Mouse (Mus musculus) cerebral cortex, adult 2 months (tissue): ENCODE data around the gene Nrsn2.

Source experiments
- WGBS: fragments of 180-500 bp; shearing (Covaris S2); methylation state at CpG from one replicate; pipeline ENCODE4 v1.1.7; 2018; 5-methylcytosine and 5-hydroxymethylcytosine counted together

Gene Nrsn2

GRCm38 (mm10) chr2:152343329-152344213, 32.9 kb downstream of the Nrsn2 start, which contains the start of gene Trib3:
TSS of gene Trib3 (minus strand) at chr2:152344032.
- 1% methylated on average over 52 of the region's 52 CpGs for WGBS

- 92% methylated on average over 22 of the region's 22 CpGs for WGBS
Observed at GRCm38 (mm10) chr2:152339631-152340179, 36.7 kb downstream of the Nrsn2 start.

- 92% methylated on average over 13 of the region's 13 CpGs for WGBS
Observed at GRCm38 (mm10) chr2:152338319-152338718, 38.1 kb downstream of the Nrsn2 start.

GRCm38 (mm10) chr2:152337591-152338212, 38.7 kb downstream of the Nrsn2 start:
- WGBS = 92% methylated on average over 11 of the region's 11 CpGs

GRCm38 (mm10) chr2:152336856-152337255, 39.6 kb downstream of the Nrsn2 start:
- 86% methylated on average over 1 of the region's 1 CpGs for WGBS

GRCm38 (mm10) chr2:152335289-152335820, 41.1 kb downstream of the Nrsn2 start:
- 59% methylated on average over 11 of the region's 11 CpGs for WGBS

- WGBS = 82% methylated on average over 4 of the region's 4 CpGs
Observed at GRCm38 (mm10) chr2:152333345-152334006, 43.0 kb downstream of the Nrsn2 start.

- under 1% methylated on average over 54 of the region's 54 CpGs for WGBS
Observed at GRCm38 (mm10) chr2:152332101-152332825, 44.2 kb downstream of the Nrsn2 start, which contains the start of gene Rbck1. TSS of gene Rbck1 (minus strand) at chr2:152332653.

- WGBS = 62% methylated on average over 7 of the region's 7 CpGs
Observed at GRCm38 (mm10) chr2:152330858-152331423, 45.5 kb downstream of the Nrsn2 start.

GRCm38 (mm10) chr2:152327980-152328379, 48.5 kb downstream of the Nrsn2 start:
- WGBS = 78% methylated on average over 5 of the region's 5 CpGs

- WGBS = 89% methylated on average over 8 of the region's 8 CpGs
Observed at GRCm38 (mm10) chr2:152326654-152327053, 49.8 kb downstream of the Nrsn2 start.

GRCm38 (mm10) chr2:152326157-152326556, 50.3 kb downstream of the Nrsn2 start:
- WGBS = 77% methylated on average over 13 of the region's 13 CpGs

- 90% methylated on average over 3 of the region's 3 CpGs for WGBS
Observed at GRCm38 (mm10) chr2:152324842-152325241, 51.6 kb downstream of the Nrsn2 start.

- WGBS = 93% methylated on average over 14 of the region's 14 CpGs
Observed at GRCm38 (mm10) chr2:152323971-152324370, 52.5 kb downstream of the Nrsn2 start.

GRCm38 (mm10) chr2:152322198-152322597, 54.2 kb downstream of the Nrsn2 start:
- WGBS = 88% methylated on average over 6 of the region's 6 CpGs

- WGBS = 82% methylated on average over 5 of the region's 5 CpGs
Observed at GRCm38 (mm10) chr2:152321558-152321957, 54.9 kb downstream of the Nrsn2 start.
